Mouse (Mus musculus) stomach, embryonic 14.5 days (tissue): ENCODE results near the gene Ncmap. TPM values are rescaled to one million over a fixed set of nuclear protein-coding genes. Genes with fewer than 3 reads are reported as not detected.
A peak's percentile ranks its signal among the peaks of the same experiment; 100 is the strongest.

Experiments used
- ATAC-seq: fragments of 200-750 bp; cut with Nextera tagmentation; 2 replicates; pipeline ENCODE4 v1.8.0; 2017; ENCODE audit warnings: low read depth, moderate TSS enrichment; ENCODE audit not compliant: insufficient number of reproducible peaks, insufficient read depth, low FRiP score
- H3K27ac ChIP-seq: fragments of 300-500 bp; sonication (generic); 2 replicates; pipeline ENCODE4 v1.5.1; 2014; ENCODE audit warnings: mild to moderate bottlenecking, low read length, moderate library complexity, mixed read lengths
- H3K27me3 ChIP-seq: fragments of 300-500 bp; sonication (generic); 2 replicates; pipeline ENCODE4 v1.6.1; 2014; ENCODE audit warnings: low read length, control low read depth, mixed read lengths; ENCODE audit not compliant: control insufficient read depth, insufficient read depth
- H3K36me3 ChIP-seq: fragments of 300-500 bp; sonication (generic); 2 replicates; pipeline ENCODE4 v1.6.1; 2014; ENCODE audit warnings: mild to moderate bottlenecking, control low read depth, low read length, moderate library complexity, mixed read lengths; ENCODE audit not compliant: control insufficient read depth, insufficient read depth
- H3K4me1 ChIP-seq: fragments of 300-500 bp; sonication (generic); 2 replicates; pipeline ENCODE4 v1.6.1; 2014; ENCODE audit warnings: low read length, control low read depth, mixed read lengths; ENCODE audit not compliant: control insufficient read depth, insufficient read depth
- H3K4me2 ChIP-seq: fragments of 300-500 bp; sonication (generic); replicated peaks from 2 replicates; pipeline ENCODE4 v1.6.1; 2014; ENCODE audit warnings: low read depth, low read length, control low read depth
- H3K4me3 ChIP-seq: fragments of 300-500 bp; sonication (generic); 2 replicates; pipeline ENCODE4 v1.5.1; 2014; ENCODE audit warnings: low read depth, low read length, control low read depth
- H3K9ac ChIP-seq: fragments of 300-500 bp; sonication (generic); replicated peaks from 2 replicates; pipeline ENCODE4 v1.6.1; 2014; ENCODE audit warnings: low read depth, mild to moderate bottlenecking, control low read depth, low read length, moderate library complexity, mixed read lengths
- H3K9me3 ChIP-seq: fragments of 300-500 bp; sonication (generic); 2 replicates; pipeline ENCODE4 v1.6.1; 2016; ENCODE audit warnings: low read depth, low read length, control low read depth; ENCODE audit not compliant: control insufficient read depth
- WGBS: fragments of 180-500 bp; shearing (Covaris S2); extraction: QIAGEN DNeasy Blood & Tissue Kit; methylation state at CpG from one replicate; pipeline ENCODE4 v1.1.7; 2014; 5-methylcytosine and 5-hydroxymethylcytosine counted together
- polyA plus RNA-seq: library from polyadenylated mRNA; unstranded; fragments of >200 nt; fragmentation: Nextera tagmentation; extraction: Ambion mirVana; gene quantifications from 2 replicates; pipeline ENCODE4 v1.2.1, GENCODE M21; 2014

The Ncmap gene
- 21.1 and 23.4 TPM in 2 replicates for polyA plus RNA-seq

DNA sequence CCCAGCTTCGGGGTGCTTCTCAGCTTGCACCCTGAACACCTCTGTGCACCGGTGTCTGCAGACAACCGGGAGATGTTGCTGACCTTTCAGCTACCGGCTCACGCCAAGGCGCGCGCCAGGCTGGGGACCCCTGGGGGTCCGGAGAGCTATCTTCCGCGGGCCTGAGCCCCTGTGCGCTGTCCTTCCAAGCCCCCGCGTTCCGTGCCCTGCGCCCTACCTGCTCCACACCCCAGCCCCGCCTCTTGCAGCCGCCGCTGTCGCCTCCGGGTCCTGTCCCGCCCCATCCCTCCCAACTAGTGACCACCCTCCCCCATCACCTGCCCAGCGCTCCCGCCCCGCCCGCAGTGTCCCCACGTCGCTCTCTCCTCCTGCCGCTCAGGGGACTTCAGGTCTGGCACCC lies at the start of gene Ncmap:
TSS of gene Ncmap (minus strand) at position 237 of the 400 bp plus-strand sequence.
- peak within 1 kb of the TSS; percentile 26 for H3K4me3 ChIP-seq
- peak within 1 kb of the TSS; percentile 48 for H3K4me2 ChIP-seq
- no peak within 1 kb of the TSS; the same call in 1 of the 2 replicates for H3K9ac ChIP-seq
- WGBS: under 1% methylated on average over 28 of the region's 29 CpGs
- no peaks in the 10 kb centered on the region for H3K9me3 ChIP-seq
- peak within 1 kb of the TSS; percentile 21; the same call in 1 of the 2 replicates for H3K27ac ChIP-seq
- H3K36me3 ChIP-seq: no peaks in the 10 kb centered on the region
- H3K4me1 ChIP-seq: no peaks in the 10 kb centered on the region
- ATAC-seq: peak; percentile 70
- H3K27me3 ChIP-seq: no peaks in the 10 kb centered on the region

DNA sequence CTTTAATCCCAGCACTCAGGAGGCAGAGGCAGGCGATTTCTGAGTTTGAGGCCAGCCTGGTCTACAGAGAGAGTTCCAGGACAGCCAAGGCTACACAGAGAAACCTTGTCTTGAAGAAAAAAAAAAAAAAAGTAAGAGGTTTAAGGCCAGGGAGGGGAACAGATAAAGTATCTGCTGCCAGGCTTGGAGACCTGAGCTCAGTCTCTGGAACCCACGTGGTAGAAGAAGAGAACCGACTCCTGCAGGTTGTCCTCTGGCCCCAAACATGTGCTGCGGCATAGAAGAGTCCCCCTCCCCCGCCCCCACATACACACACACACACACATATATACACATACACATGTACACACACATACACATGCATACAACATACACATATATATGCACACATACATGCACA lies 44.4 kb upstream of the Ncmap start:
- Histone ChIP-seq H3K36me3 (no peaks in the 10 kb centered on the region), H3K27me3 (no peaks in the 10 kb centered on the region), H3K9me3 (no peaks in the 10 kb centered on the region), H3K4me2 (no peak overlapping the region), H3K4me3 (no peak overlapping the region), H3K4me1 (peaks cover 3% of the 10 kb centered on the region; the same call in 1 of the 2 replicates), H3K9ac (no peak overlapping the region), H3K27ac (no peak overlapping the region)
- 79% methylated on average over 5 of the region's 5 CpGs for WGBS
- no peak for ATAC-seq

DNA sequence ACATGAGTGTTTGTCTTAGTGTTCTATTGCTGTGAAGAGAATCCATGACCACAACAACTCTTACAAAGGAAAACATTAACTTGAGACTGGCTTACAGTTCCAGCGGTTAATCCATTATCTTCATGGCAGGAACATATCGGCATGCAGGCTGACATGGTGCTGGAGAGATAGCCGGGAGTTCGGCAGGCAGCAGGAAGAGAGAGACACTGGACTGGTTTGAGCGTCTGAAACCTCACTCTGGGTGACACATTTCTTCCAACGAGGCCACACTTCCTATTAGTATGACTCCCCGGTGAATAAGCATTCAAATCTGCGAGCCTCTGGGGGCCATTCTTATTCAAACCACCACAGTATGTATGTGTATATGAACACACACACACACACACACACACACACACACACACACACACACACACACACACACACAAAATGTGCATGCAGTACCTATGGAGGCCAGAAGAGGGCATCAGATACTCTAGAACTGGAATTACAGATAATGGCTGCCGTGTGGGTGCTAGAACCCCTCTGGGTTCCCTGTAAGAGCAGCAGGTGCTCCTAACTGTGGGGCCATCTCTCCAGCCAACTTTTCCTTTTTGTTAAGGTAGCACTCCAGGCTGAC lies 42.0 kb upstream of the Ncmap start:
- no peak overlapping the region for H3K4me2 ChIP-seq
- no peak overlapping the region for H3K27ac ChIP-seq
- no peaks in the 10 kb centered on the region for H3K9me3 ChIP-seq
- no peaks in the 10 kb centered on the region for H3K27me3 ChIP-seq
- WGBS: 54% methylated on average over 9 of the region's 9 CpGs
- H3K9ac ChIP-seq: no peak overlapping the region
- no peak for ATAC-seq
- H3K4me3 ChIP-seq: no peak overlapping the region
- H3K36me3 ChIP-seq: no peaks in the 10 kb centered on the region
- H3K4me1 ChIP-seq: peaks cover 3% of the 10 kb centered on the region; the same call in 1 of the 2 replicates

DNA sequence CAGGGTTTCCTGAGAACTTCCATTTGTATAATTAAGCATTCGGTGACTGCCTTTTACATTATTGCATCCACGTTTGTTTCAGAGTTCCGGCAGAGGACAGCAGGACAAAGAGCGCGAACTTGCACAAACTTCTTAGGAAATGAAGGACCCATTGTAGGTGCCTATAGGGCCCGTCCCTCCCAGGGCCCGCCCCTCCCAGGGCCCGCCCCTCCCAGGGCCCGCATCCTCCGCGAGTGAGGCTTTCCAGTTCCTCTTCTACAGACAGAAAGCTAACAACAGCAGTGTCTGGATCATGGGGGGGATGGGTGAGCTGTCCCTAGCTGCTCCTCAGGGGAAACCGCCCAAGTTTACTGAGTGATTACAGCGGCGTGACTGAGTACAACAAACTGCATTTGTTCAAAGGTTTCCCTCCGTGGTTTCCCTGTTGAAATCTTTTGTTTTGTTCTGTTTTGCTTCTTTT lies 41.2 kb upstream of the Ncmap start:
- no peak overlapping the region for H3K4me3 ChIP-seq
- H3K4me2 ChIP-seq: peak overlapping the region; percentile 23
- H3K27me3 ChIP-seq: no peaks in the 10 kb centered on the region
- H3K27ac ChIP-seq: peak overlapping the region; percentile 72; the same call in 1 of the 2 replicates
- peak; percentile 91 for ATAC-seq
- no peaks in the 10 kb centered on the region for H3K36me3 ChIP-seq
- H3K9ac ChIP-seq: 0 out of 2 replicates have a peak overlapping the region, but pooled peaks have one; percentile 1
- peaks cover 7% of the 10 kb centered on the region; the same call in 1 of the 2 replicates for H3K4me1 ChIP-seq
- no peaks in the 10 kb centered on the region for H3K9me3 ChIP-seq
- WGBS: 2% methylated on average over 15 of the region's 15 CpGs

DNA sequence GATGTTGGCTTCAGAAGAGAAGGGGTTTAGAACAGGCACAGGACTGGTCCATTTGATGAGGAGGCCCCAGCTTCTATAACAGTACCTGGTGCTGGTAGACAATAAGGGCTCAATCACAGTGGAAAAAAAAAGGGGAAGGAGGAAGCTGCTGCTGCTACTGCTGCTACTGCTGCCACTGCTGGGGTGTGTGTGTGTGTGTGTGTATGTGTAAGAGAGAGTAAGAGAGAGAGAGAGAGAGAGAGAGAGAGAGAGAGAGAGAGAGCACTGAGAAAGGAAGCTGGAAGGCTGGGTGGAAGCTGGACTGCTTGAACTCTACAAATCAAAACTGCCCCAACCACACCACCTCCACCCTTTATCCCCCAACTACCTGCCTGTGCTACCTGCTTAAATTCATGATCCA lies 39.9 kb upstream of the Ncmap start:
- Histone ChIP-seq H3K27ac (no peak overlapping the region), H3K36me3 (no peaks in the 10 kb centered on the region), H3K9ac (no peak overlapping the region), H3K4me1 (peaks cover 7% of the 10 kb centered on the region; the same call in 1 of the 2 replicates), H3K4me3 (no peak overlapping the region), H3K4me2 (no peak overlapping the region), H3K27me3 (no peaks in the 10 kb centered on the region), H3K9me3 (no peaks in the 10 kb centered on the region)
- no peak for ATAC-seq

DNA sequence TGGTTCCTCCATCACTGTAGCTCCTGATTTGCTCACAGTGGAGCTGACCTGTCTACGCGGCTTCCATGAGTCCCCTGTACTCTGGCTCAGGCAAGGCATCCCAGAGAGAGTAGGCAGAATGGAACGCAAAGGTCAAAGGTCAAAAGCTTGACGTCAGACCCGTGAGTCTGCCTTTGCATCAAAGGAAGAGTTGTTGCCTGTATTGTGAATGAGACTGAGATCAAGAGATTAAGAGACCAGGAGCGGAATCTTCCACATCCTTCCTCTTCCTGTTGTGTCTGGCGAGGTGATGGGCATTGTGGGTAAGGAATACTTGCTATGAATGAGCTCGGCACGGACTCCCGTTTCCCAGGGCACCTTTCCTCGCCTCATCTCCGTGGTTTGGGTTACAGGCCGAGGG lies 38.3 kb upstream of the Ncmap start:
- Histone ChIP-seq H3K4me2 (no peak overlapping the region), H3K27ac (no peak overlapping the region), H3K27me3 (no peaks in the 10 kb centered on the region), H3K4me3 (no peak overlapping the region), H3K4me1 (peaks cover 10% of the 10 kb centered on the region), H3K36me3 (no peaks in the 10 kb centered on the region), H3K9me3 (no peaks in the 10 kb centered on the region), H3K9ac (no peak overlapping the region)
- WGBS: 58% methylated on average over 13 of the region's 13 CpGs
- ATAC-seq: no peak

DNA sequence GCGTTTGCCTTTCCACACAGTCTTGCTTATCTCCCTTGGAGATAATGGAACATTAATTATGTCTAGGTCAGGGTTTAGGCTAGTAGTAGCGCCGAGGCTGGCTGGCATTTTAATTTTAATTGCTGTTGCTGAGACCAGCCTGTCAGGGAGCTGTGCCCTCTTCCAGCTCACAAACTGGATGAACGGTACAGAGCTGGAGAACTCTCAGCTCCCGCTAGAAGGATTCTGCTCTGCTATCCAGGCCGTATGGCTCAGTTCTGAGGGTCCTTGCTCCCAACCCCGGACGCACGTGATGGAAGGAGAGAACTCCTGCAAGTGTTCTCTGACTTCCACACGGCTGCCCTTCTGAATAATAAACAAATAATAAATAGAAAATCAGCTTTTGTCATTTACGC lies 36.4 kb upstream of the Ncmap start:
- peaks cover 8% of the 10 kb centered on the region for H3K4me1 ChIP-seq
- H3K27ac ChIP-seq: peak overlapping the region; percentile 30; the same call in 1 of the 2 replicates
- H3K4me3 ChIP-seq: peak overlapping the region; percentile 75
- H3K27me3 ChIP-seq: no peaks in the 10 kb centered on the region
- H3K9ac ChIP-seq: peak overlapping the region; percentile 58
- H3K9me3 ChIP-seq: no peaks in the 10 kb centered on the region
- WGBS: 14% methylated on average over 11 of the region's 11 CpGs
- no peak for ATAC-seq
- H3K4me2 ChIP-seq: peak overlapping the region; percentile 96
- H3K36me3 ChIP-seq: no peaks in the 10 kb centered on the region

DNA sequence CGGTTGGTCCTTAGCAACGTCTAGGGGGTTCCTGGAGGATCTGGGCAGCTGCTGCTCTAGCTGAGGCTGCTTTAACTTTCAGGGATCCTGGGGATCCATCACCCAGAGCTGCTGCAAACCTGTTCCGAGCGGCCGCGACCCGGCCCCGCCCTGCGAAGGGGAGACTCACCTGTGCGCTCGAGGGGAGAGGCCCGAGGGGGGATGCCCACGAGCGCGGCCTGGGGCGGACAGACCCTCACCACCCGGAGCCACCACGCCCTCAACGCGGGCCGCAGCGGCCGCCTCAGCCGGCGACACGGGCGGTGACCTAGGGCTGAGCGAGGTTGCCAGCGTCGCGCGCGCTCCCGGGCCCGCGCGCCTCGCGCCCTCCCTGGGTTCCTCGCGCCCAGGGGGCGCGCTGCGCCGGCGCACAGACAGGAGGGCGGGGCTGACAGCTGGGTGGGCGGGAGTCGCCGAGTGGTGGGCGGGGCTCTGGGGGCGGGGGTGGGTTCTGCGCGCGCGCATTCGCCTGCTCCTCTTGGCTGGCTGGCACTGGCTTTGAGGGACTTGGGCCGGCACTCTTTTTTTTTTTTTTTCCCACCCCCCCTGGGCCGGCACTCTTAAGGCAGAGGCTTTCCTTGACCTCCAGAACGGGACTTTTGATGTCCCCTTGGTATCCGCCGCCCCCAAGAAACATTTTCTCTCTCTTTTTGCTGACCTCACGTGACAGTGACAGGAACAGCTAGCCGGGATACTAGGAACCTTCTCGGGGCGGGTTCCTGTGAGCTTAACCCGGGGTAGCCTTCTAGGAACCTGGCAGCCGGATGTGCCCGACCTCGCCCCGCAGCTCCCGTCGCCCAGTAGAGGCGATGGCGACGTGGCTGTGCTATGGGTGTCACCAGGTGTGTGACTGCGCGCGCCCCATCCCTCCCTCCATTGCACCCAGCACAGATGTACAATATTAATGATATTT lies 35.7 kb upstream of the Ncmap start, which contains the start of gene Rcan3:
TSS of gene Rcan3 (minus strand) at position 411 of the 952 bp plus-strand sequence.
- peak within 1 kb of the TSS; percentile 30; the same call in 1 of the 2 replicates for H3K27ac ChIP-seq
- H3K36me3 ChIP-seq: no peaks in the 10 kb centered on the region
- H3K9me3 ChIP-seq: no peaks in the 10 kb centered on the region
- H3K4me1 ChIP-seq: peaks cover 8% of the 10 kb centered on the region
- peak within 1 kb of the TSS; percentile 96 for H3K4me2 ChIP-seq
- peak within 1 kb of the TSS; percentile 58 for H3K9ac ChIP-seq
- WGBS: under 1% methylated on average over 59 of the region's 79 CpGs
- ATAC-seq: peak; percentile 67
- H3K27me3 ChIP-seq: no peaks in the 10 kb centered on the region
- peak within 1 kb of the TSS; percentile 75 for H3K4me3 ChIP-seq
